Mouse (Mus musculus) lung, postnatal 4 days (tissue): ENCODE measurements around the gene Trnt1.
A peak's percentile ranks its signal among the peaks of the same experiment; 100 is the strongest.

Experiments
- DNase-seq, 2 experiments: peaks; one replicate each; pipeline ENCODE4 v3.0.0; 2021

Trnt1 gene

GRCm38 (mm10) chr6:106791429-106791828 is 22.5 kb downstream of the Trnt1 start:
- DNase-seq, result no peak

GRCm38 (mm10) chr6:106792486-106792885 is 23.6 kb downstream of the Trnt1 start:
- no peak for DNase-seq

GRCm38 (mm10) chr6:106793088-106793487 is 24.2 kb downstream of the Trnt1 start:
- no peak for DNase-seq

GRCm38 (mm10) chr6:106793621-106794020 is 24.7 kb downstream of the Trnt1 start:
- no peak for DNase-seq

GRCm38 (mm10) chr6:106794094-106794814 is 25.3 kb downstream of the Trnt1 start:
- DNase-seq, result no peak

GRCm38 (mm10) chr6:106799333-106800226 is 30.7 kb downstream of the Trnt1 start, which contains the start of gene Crbn:
Crbn (minus strand) TSS chr6:106800077.
- peak; percentile 90 to 92 for DNase-seq

GRCm38 (mm10) chr6:106800227-106800557 is 31.3 kb downstream of the Trnt1 start:
- DNase-seq, result no peak

GRCm38 (mm10) chr6:106804904-106805303 is 36.0 kb downstream of the Trnt1 start:
- DNase-seq, result peak; percentile 10 to 39

- no peak for DNase-seq
Measured at GRCm38 (mm10) chr6:106809161-106809560, 40.2 kb downstream of the Trnt1 start.

GRCm38 (mm10) chr6:106810686-106811085 is 41.8 kb downstream of the Trnt1 start:
- DNase-seq, result no peak

- DNase-seq, result no peak
Measured at GRCm38 (mm10) chr6:106819246-106819645, 50.3 kb downstream of the Trnt1 start.

- DNase-seq, result no peak
Measured at GRCm38 (mm10) chr6:106819906-106820305, 51.0 kb downstream of the Trnt1 start.

- no peak for DNase-seq
Measured at GRCm38 (mm10) chr6:106820566-106820965, 51.6 kb downstream of the Trnt1 start.

GRCm38 (mm10) chr6:106822329-106822728 is 53.4 kb downstream of the Trnt1 start:
- DNase-seq, result no peak
